Mouse (Mus musculus): ENCODE results near the gene Flcn. TPM values are rescaled to one million over a fixed set of nuclear protein-coding genes. Genes with fewer than 3 reads are reported as not detected.

Gene Flcn
- total RNA-seq, 4 experiments from 2014 or later = 47.2 to 49.1 (median 47.6) TPM

DNA sequence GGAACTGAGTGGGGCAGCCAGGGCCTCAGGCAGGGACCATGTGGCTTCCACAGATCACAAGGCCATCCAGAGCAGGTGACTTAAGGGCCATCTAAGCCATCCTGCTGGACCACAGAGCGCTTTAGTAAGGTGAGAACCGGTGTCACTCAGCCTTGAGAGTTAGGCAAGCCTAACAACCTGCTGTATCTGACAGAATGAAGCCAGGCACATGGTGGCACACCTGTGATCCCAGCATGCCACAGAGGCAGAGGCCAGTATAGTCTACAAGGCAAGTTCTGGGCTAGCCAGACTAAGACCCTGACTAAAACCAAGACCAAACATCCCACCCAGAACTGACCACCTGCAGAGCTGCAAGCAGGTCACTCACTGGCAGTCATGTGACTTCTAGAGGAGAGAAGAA, 4.2 kb downstream of the Flcn start:
- no peak for DNase-seq (ENCODE audit: low spot score in 2 of 2)

DNA sequence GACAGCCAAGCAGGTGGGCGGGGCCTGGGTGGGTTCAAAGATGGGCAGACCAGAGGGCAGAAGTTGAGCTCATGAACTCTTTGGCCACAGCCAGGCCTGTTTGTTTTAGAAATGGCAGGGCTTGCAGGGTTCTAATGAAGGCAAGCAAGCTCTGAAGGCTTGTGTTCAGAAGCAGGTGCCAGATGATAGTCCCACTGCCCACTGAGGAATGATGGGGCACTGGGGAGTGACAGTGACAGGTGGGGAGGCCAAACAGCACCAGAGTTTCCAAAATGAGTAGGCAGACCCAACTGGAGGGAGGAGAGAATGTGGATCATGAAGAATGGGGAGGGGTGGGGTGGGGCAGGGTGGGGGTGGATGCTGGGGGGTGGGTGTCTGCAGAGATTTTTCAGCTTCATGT, 4.6 kb downstream of the Flcn start:
- no peak for DNase-seq (ENCODE audit: low spot score in 2 of 2)

DNA sequence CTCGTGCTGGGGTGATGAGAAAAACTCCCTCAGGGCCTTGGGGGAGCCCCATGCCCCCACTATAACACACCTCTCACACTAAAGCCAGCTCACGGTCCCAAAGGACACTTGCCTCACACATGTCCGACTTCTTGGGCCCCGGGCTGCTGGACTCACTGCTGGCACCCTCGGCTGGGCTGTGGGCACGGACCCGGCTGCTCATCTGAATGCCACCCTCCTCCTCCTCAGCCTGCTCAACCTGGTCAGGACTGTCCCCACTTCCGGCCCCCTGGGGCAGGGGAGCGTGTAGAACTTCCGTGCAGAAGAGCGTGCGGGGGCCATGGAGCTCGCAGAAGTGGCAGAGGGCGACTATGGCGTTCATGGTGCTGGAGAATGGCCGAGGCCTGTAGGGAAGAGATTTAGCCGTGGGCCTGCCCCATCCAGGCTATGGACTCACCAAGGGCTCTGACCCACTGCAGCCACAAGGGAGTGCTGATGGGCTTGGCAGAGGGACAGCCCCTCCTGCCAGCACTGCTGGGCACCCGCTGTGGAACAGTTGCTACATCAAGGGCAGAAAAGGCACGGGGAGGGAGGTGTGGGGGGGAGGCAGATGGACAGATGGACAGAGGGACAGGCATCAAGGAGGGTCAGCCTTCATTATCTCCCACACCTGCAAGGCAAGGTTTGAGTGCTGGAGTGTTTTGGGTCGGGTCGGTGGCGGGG, 5.3 kb downstream of the Flcn start:
- no peak for DNase-seq (ENCODE audit: low spot score in 2 of 2)

DNA sequence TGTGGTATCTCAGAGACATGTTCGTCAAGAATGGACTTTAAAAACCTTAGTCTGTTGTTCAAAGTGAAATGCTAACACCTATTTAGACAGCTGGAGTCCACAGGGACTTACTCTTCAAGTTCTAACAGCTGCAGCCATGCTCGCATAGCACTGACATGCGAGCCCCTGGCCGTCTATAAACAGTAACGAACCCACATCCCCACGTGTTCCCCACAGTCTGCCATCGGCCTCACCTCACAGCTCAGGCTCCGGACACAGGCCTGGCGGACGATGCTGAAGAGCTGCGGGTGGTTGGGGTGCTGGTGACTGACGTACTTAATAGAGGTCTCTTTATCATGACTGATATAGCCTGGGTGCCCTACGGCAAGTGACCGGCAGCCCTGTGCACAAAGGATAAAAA, 6.3 kb downstream of the Flcn start:
- DNase-seq (ENCODE audit: low spot score in 2 of 2) = no peak

DNA sequence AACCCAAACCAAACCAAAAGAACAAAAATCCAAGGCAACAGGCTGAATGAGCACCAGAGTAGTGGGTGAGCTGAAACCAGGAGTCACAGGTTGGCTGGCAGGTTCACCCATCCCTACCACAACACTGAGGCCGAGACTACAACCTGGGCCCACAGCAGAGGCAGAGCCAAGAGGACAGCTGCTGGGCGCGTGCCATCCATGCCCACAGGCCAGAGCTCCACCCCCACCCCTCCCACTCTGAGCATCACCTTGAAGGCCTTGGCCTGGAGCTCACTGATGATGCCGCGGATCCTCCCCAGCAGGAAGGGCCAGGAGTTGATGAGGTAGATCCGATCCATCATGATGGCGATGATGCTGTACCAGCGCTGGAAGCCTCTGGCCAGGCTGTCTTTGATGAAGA, 7.9 kb downstream of the Flcn start:
- DNase-seq (ENCODE audit: low spot score in 2 of 2) = no peak

DNA sequence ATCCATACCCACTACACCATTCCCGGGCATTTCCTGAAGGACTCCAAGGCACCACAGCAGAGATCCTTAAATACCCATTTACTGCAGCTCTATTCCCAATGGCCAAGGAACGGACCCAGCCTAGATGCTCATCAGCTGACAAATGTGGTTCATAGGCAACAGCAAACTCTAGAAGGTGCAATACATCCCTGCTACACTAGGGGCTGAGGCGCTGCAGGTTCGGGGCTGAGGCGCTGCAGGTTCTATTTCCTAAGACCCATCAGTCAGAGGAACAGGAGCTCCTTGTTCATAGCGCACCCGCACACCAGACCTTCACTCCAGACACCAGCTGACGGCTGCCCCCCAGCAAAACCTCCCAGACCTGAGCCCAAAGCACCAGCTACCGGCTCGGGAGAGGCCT, 9.4 kb downstream of the Flcn start:
- no peak for DNase-seq (ENCODE audit: low spot score in 2 of 2)

DNA sequence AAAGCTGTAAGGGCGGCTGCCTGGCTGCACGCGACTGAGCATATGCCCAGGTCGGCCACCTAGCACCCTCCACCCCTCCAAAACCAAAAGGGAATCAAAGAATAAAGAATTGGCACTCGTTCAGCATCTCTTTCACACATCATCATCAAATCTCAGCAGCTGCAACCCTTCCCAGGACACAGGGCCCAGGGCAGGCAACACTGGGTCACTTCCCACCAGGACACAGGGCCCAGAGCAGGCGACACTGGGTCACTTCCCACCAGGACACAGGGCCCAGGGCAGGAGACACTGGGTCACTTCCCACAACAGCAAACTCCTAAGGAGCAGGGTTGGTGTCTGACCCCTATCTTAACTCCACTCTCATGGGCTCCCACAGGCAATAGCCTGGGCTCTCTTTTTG, 16.4 kb downstream of the Flcn start:
- no peak for DNase-seq (ENCODE audit: low spot score in 2 of 2)

DNA sequence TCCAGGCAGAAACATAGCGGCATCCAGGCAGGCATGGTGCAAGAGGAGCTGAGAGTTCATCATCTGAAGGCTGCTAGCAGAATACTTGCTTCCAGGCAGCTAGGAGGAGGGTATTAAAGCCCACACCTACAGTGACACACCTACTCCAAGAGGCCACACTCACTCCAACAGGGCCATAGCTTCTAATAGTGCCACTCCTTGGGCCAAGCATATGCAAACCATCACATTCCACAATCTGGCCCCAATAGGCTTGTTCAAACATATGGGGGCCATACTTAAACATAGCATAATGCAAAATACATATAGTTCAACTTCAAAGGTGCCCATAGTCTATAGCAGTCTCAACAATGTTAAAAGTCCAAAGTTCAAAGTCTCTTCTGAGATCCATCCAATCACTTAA, 20.5 kb downstream of the Flcn start:
- no peak for DNase-seq (ENCODE audit: low spot score in 2 of 2)

DNA sequence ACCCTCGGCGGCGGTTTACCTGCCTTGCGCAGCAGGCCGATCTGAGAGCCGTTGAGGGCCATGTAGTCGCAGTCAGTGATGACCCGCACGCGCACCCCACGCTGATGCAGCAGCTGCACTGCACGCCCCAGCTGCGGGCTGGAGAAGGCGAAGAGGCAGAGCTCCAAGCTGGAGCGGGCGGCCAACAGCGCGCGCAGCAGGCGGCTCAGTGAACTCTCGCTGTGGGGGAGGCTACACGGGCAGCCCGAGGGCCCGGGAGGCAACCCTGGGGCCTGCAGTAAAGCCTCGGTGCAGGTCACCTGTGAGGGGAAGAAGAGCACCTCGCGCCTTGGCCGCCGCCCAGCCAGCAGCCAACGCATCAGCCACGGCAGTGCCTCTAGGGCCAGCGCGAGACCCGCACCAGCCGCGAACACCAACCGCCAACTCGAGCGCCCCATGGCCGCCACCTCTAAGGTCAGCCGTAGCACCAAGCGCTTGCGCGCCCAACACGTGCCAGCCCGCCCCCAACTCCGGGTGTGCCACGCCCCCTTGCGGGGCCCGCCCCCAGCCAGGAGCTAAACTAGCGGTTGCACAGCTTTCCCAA, 22.5 kb downstream of the Flcn start, which contains the start of gene Pld6:
TSS of gene Pld6 (minus strand) at position 447 of the 583 bp plus-strand sequence.
- DNase-seq (ENCODE audit: low spot score in 2 of 2) = peak in 1 of 2 experiments; percentile 28

DNA sequence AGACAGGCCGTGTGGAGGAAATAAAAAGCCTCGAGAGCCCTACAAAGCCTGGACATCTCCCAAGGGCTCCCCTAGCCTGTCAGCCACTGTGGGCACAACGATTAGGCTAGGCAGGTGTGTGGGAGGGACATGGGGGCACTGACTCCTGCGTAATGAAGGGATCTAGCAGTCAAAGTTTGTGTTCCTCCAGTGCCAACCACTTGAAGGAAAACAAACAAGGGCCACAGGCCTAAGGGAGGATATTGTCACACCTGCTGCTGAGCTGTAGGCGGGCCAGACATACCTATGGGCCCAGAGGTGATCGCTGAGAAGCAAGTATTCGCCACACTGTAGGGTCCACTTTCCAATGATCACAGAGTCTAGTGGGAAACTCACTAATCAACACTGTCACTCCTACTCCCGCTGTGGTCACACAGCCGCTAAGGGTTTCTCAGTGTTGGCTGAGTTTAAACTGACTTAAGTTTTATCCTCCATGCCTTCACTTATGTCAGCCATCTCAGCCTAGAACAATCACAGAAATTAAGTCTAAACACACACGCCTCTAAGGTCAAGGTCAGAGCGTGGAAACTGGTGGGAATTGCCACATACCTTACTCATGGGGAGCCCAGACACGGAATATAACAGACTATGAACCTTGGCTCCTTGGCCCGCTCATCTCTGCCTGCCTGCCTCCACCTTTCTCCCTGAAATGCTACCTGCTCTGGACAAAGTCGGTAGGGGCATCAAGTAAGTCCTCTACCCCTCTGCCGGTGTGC, 23.2 kb downstream of the Flcn start:
- no peak for DNase-seq (ENCODE audit: low spot score in 2 of 2)

DNA sequence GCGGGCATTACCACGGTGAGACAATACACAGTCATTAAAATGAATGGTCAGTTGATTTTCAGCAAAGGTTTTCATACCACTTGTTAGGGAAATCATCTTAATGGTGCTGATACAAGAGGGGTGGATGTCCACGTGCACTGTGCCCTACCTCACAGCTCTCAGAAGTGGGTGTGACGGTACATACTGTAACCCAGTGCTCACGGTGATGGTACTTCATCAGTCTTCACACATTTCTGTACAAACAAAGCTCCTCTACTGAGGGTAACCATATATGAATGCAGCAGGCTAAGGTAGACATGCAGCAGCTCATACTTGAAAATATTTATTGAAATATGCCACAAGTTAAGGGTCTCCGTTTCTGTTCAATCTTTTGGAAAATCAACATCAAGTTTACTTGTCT, 26.2 kb downstream of the Flcn start:
- no peak for DNase-seq (ENCODE audit: low spot score in 2 of 2)

DNA sequence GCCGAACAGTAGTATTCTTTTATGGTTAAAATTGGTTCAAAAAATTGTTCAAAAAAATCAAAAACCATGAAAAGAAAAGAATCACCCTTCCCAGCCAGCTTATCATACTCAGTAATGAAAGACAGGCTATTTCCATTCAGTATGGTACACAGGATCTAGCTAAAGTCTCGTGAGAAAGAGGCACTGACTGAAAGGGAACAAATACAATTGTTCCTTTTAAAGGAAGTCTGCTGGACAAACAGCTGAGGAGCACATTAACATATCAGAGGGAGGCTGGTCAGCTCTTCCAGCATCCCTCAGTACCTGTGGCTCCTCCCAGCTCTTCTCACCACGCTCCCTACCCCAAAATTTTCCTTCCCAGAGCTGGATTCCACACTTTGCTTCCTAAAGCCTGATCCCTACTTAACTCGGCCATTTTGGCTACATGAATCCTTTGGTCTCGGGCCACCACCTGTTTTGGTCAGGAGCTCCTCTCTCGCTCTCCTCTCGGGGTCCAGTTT, 27.7 kb downstream of the Flcn start:
- no peak for DNase-seq (ENCODE audit: low spot score in 2 of 2)

DNA sequence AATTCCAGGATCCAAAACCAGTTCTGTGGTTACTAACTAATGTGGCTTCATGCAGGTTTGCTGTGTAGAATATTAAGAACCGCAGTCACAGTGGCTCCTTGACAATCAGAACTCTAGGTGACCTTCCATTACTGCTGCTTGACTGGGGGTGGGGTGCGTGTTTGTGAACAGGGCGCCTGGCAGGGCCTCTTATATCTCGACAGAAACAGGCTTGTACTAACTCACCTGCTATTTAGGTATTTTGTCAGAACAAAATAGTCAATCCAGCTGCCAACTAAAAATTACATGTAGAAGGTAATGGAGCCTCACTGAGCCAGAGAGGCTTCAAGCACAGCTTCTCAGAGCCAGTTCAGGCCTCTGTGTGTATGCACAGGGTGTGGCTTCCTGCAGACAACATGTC, 29.6 kb downstream of the Flcn start:
- no peak for DNase-seq (ENCODE audit: low spot score in 2 of 2)

DNA sequence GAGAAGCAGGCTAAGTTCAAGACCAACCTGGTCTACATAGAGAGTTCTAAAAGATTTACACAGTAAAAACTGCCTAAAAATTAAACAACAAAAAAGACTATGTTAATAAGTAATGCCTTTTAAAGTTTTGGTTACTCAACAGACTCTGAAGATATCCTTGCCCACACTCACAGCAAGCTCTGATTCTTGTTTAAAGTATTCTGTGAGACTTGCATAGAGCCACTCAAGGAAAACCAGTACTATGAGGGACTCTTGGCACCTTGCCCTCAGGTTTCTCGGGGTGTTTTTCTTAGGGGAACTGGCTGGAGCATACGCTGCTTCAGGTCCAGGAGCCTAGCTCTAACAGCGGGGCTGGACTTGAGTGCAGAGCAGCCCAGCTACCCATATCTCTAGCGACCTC, 30.4 kb downstream of the Flcn start:
- no peak for DNase-seq (ENCODE audit: low spot score in 2 of 2)

DNA sequence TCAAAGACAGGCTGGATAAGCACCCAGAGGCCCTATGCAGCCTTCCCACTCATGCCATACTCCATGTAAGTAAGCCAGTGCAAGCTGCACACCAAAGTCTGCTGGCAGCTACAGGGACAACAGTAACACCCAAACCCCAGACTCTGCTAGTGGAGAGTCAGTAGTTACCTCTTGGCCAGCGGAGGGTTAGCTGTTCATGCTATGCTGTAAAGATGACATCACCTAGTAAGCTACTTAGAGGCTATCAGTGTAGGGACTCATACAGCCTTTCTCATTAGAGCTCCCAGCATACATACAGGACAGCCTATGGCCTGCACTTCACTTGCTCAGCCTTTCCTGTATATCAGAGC, 31.0 kb downstream of the Flcn start:
- DNase-seq (ENCODE audit: low spot score in 2 of 2) = no peak

DNA sequence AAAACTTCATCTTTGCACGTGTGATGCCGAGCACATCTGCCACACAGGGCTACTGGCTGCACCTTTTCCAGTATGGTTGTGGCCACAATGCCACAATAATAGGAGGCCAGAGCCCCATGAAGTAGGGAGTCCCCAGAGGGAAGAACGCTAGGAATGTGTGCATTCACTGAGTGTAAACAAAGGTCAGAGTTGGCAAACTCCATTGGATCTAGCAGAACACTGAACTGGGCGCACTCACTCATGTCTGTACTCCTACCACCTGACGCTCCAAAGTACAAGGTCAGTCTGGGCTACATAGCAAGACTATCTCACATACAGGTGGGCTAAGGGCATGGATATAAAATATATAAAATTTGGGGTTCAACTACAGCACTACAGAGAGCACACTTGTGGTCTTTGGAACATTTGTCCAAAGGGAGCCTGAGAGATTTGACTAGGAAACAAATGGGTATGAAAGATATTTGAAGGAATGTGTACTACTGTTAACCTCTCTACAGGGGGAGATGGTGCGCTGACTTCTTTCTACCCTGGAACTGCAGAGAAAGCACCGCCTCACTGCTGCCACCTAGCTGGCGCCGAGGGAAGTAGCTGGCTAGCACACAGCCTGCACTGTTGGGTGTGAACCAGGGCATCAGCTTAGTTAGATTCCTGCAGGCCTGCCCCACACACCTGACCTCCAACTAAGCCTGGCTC, 31.5 kb downstream of the Flcn start:
- DNase-seq (ENCODE audit: low spot score in 2 of 2) = peak in 1 of 2 experiments; percentile 47

DNA sequence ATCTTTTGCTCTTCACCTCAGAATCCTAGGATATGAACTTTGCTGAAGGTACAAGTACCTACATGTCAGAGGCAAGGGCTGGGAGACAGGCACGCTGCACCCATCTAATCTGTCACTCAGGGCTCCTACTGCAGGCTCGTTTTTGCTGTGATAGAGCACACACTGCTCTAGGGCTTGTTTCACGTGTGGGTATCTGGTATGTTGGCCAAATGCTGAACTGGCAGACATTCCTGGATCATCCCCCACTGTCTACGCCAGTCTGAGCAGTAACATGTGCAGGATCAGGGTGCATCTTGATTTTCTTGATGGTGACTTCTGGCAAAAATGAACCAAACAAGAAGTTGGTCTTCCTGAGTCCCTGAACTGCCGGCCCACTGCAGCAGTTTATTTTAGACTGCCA, 32.6 kb downstream of the Flcn start:
- no peak for DNase-seq (ENCODE audit: low spot score in 2 of 2)

DNA sequence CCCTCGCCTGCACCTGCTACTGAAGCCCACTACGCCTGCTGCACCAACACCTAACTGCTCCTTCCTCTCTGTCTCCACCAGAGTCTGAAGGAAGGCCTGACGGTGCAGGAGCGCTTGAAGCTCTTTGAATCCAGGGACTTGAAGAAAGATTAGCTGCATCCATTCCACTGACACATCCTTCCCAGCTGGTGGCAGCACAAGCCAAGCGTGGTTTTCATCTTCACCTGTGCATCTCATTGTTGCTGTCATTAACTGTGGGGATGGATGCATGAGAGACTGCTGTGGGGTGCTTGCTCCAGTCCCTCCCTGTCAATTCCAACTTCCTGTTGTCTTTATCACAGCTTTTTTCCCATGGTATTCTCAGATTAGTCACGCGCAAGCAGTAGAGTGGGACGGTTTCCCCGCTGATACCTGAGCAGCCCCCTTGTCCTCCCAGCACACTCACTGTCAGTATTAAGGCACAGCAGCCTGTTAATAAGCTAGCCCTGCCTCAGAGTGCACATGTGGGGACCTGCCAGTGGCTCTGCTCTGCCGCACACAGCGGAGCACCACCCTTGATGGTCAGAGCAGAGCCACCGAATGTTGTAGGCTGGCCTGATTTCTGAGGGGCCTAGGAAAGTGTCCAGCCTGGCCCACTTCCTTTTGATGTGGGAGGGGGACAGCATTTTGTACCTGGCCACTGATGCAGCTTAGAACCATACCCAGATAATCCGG, 34.2 kb downstream of the Flcn start:
- DNase-seq (ENCODE audit: low spot score in 2 of 2) = no peak

DNA sequence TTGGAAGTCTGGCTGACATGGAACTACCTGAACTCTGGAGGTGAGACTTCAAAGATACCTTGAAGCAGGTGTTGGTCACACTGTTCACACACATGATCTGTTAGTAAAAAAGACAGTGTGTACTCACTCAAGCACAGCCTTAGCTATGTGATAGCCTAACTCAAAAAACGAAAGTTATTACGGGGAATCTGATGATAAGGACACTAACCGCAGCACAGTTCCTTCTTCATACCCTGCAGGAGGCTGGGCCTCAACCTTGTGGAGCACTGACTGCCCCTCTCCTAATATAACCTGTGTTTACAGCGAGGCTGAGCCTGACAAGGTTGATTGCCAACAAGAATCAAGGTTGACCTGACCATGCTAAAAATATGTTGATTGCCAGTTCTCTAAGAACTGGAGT, 35.3 kb downstream of the Flcn start:
- DNase-seq (ENCODE audit: low spot score in 2 of 2) = no peak

DNA sequence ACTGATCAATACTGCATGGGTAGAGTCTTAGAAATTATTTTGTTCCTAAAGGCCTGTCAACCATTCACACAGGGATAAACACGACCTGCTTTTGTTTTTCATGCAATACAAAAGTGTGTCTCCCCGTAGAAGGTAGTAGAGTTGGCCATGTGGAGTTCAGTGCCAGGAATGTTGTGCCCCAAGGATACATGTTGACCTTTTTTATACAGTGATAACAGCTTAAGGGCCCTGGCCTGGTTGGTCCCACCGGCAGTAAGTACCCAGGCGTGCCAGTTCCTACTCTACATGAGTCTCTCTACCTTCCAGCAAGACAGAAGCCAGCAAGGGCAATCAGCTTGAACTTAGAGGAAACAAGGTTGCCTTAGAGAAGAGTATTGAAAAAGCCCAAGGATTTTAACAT, 36.9 kb downstream of the Flcn start:
- DNase-seq (ENCODE audit: low spot score in 2 of 2) = no peak

DNA sequence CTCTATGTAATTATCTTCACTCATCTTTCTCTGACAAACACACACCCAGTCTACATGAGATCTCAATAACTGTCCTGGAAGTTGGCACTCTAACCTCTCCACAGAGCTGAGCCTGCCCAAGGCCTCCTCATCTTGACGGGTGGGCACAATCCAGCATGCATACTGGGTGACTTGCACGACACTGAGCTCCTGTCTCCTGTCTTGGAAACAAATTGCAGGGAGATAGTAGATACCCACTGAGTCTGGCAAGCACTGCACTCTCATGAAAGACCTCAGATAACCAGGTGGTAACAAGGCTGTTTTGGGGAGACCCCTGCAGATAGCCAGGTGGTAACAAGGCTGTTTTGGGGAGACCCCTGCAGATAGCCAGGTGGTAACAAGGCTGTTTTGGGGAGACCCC, 37.5 kb downstream of the Flcn start:
- no peak for DNase-seq (ENCODE audit: low spot score in 2 of 2)
